Mouse (Mus musculus) kidney, postnatal 0 days (tissue): ENCODE measurements around the gene Kif26b. TPM values are rescaled to one million over a fixed set of nuclear protein-coding genes. Genes with fewer than 3 reads are reported as not detected.

ENCODE experiments used
- ATAC-seq: fragments of 200-750 bp; cut with Nextera tagmentation; replicated peaks from 2 replicates; pipeline ENCODE4 v1.8.0; 2017; ENCODE audit warnings: low read depth, moderate number of reproducible peaks, moderate TSS enrichment, moderate library complexity; ENCODE audit not compliant: low FRiP score
- DNase-seq: peaks from one replicate; pipeline ENCODE4 v3.0.0-alpha.2; 2016; ENCODE audit warnings: low spot score
- H3K27ac ChIP-seq: fragments of 300-500 bp; sonication (generic); 2 replicates; pipeline ENCODE4 v1.5.1; 2014; ENCODE audit warnings: mild to moderate bottlenecking
- H3K27me3 ChIP-seq: fragments of 300-500 bp; sonication (generic); 2 replicates; pipeline ENCODE4 v1.6.1; 2014; ENCODE audit warnings: low read length, mixed read lengths; ENCODE audit not compliant: insufficient read depth
- H3K36me3 ChIP-seq: fragments of 300-500 bp; sonication (generic); 2 replicates; pipeline ENCODE4 v1.6.1; 2014; ENCODE audit warnings: low read length, mixed read lengths; ENCODE audit not compliant: insufficient read depth
- H3K4me1 ChIP-seq: fragments of 300-500 bp; sonication (generic); replicated peaks from 2 replicates; pipeline ENCODE4 v1.6.1; 2014; ENCODE audit warnings: antibody characterized with exemption, low read length, mixed read lengths; ENCODE audit not compliant: insufficient read depth
- H3K4me2 ChIP-seq: fragments of 300-500 bp; sonication (generic); 2 replicates; pipeline ENCODE4 v1.6.1; 2014; ENCODE audit warnings: mild to moderate bottlenecking, low read length, moderate library complexity, mixed read lengths
- H3K4me3 ChIP-seq: fragments of 300-500 bp; sonication (generic); replicated peaks from 2 replicates; pipeline ENCODE4 v1.5.1; 2014; ENCODE audit warnings: low read depth, low read length
- H3K9ac ChIP-seq: fragments of 300-500 bp; sonication (generic); 2 replicates; pipeline ENCODE4 v1.6.1; 2014; ENCODE audit warnings: low read depth, low read length
- H3K9me3 ChIP-seq: fragments of 300-500 bp; sonication (generic); replicated peaks from 2 replicates; pipeline ENCODE4 v1.6.1; 2016; ENCODE audit warnings: low read length, inconsistent platforms, mixed read lengths
- CTCF ChIP-seq: IDR thresholded peaks from 2 replicates; pipeline ENCODE4 v1.5.1; 2016; ENCODE audit warnings: antibody characterized with exemption, low read depth, mild to moderate bottlenecking, moderate library complexity
- WGBS: fragments of 180-500 bp; shearing (Covaris S2); extraction: QIAGEN DNeasy Blood & Tissue Kit; methylation state at CpG from one replicate; pipeline ENCODE4 v1.1.7; 2014; 5-methylcytosine and 5-hydroxymethylcytosine counted together
- polyA plus RNA-seq: library from polyadenylated mRNA; unstranded; fragments of >200 nt; fragmentation: Nextera tagmentation; extraction: Ambion mirVana; gene quantifications from 2 replicates; pipeline ENCODE4 v1.2.1, GENCODE M21; 2015

The Kif26b gene
- polyA plus RNA-seq, 1 experiment from 2014 or later, result 6.4 TPM

DNA sequence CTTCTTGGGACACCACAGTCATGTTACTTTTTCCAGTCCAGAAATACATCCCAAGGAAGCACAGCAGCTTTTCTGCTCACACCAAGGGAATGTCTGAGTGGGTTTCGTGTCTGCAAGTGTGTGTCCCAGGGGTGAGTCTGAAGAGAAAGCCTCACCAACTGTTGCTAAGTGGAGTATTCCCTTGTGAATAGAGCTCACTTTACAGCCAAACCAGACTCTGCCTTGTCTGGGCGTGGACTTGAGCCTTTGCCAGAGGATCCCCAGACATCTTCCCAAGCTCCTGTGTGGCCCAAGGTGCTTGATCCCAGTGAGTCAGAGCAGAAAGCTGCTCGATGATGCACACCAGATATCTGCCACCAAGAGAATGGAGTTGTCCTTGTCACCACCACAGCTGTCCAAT, 48.0 kb downstream of the Kif26b start:
- Histone ChIP-seq H3K27ac (no peak overlapping the region), H3K9me3 (no peaks in the 10 kb centered on the region; the same call in 1 of the 2 replicates), H3K4me2 (no peak overlapping the region), H3K4me1 (no peaks in the 10 kb centered on the region), H3K36me3 (no peaks in the 10 kb centered on the region), H3K27me3 (no peaks in the 10 kb centered on the region), H3K9ac (no peak overlapping the region), H3K4me3 (no peak overlapping the region)
- no peak for TF ChIP-seq CTCF
- ATAC-seq, result no peak
- no peak for DNase-seq
- WGBS, result 86% methylated on average over 3 of the region's 3 CpGs

DNA sequence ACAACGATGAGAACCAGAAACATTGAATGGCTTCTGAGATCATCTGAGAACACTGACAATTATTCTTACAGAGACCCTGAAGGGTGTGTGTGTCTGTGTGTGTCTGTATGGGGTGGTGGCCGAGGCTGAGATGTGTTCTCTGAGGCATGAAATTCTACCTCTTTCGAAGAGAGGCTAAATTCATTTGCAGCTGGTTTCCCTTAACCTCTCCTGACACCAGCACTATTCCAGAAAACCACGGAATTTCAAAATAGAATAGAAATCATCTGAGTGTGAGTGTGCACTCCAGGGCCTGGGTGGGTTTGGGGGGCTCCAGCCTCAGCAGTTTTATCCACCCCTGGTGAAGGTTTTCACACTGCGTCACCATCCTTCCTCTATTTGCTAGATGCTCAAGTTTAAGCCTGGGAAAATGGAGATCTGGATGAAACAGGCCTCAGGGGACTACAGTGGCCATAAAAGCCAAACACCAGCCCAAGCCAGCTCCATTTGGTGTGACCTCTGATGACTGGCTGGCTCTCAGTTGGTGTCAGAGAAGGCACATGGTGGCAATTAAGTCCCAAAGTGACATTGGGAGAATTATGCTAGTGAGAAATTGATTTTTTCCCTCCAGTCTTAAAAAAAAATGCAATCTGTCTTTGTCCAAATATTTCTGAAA, 56.6 kb downstream of the Kif26b start:
- WGBS, result 33% methylated on average over 5 of the region's 5 CpGs
- H3K27ac ChIP-seq, result no peak overlapping the region
- H3K27me3 ChIP-seq, result no peaks in the 10 kb centered on the region
- no peaks in the 10 kb centered on the region for H3K9me3 ChIP-seq
- no peak overlapping the region for H3K4me2 ChIP-seq
- H3K4me3 ChIP-seq, result no peak overlapping the region
- no peak overlapping the region for H3K9ac ChIP-seq
- no peak for ATAC-seq
- no peak for TF ChIP-seq CTCF
- no peaks in the 10 kb centered on the region for H3K36me3 ChIP-seq
- no peak for DNase-seq
- H3K4me1 ChIP-seq, result 0 out of 2 replicates have a peak, but pooled peaks cover 4% of the 10 kb centered on the region

DNA sequence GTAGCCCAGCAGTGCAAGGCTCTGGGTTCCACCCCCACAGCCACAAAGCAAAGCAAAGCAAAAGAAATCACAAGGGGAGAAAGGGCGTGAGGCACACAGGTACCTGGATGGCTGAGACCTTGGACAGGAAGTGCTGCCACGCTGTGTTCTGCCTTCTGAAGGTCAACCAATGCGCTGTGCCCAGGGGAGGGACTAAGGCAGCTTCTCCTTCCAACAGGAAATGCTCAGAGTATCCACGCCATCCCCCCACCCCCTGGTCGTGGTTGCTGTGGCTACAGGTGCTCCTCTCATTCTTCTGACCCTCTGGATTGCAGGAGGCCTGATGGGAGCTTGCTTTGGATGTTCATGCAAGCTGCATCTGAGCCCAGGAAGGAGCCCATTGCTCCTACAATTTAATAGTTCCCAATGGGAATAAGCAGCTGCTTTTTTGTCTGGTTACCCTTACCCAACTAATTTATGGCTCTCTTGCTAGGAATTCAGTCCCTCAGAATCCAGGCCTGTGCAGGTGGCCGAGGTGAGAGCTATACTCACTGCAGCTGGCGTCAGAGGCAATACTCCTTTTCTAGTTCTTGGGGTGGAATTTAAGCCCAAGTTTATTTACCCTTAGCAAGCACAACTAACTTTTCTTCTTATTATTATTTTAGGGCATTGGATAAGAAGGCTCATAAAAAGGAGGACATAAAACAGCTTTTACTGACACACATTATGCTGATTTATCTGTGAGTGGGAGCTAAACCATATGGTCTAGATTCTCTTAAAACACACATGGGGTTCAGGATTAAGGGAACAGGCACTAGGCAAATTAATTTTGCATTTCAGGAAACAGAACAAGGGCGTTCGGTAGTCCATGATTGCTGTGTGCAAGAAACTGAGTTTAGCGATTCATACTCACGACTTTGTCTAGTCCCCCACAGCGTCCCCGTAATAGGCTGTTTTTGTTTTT, 61.6 kb downstream of the Kif26b start:
- H3K9me3 ChIP-seq, result no peaks in the 10 kb centered on the region
- H3K4me1 ChIP-seq, result no peaks in the 10 kb centered on the region
- no peaks in the 10 kb centered on the region for H3K27me3 ChIP-seq
- no peak for TF ChIP-seq CTCF
- no peaks in the 10 kb centered on the region for H3K36me3 ChIP-seq
- ATAC-seq (peak; percentile 75), DNase-seq (peak; percentile 91)
- peak overlapping the region; percentile 57 for H3K27ac ChIP-seq
- H3K4me3 ChIP-seq, result no peak overlapping the region
- peak overlapping the region; percentile 23 for H3K4me2 ChIP-seq
- WGBS, result 30% methylated on average over 13 of the region's 13 CpGs
- H3K9ac ChIP-seq, result no peak overlapping the region

DNA sequence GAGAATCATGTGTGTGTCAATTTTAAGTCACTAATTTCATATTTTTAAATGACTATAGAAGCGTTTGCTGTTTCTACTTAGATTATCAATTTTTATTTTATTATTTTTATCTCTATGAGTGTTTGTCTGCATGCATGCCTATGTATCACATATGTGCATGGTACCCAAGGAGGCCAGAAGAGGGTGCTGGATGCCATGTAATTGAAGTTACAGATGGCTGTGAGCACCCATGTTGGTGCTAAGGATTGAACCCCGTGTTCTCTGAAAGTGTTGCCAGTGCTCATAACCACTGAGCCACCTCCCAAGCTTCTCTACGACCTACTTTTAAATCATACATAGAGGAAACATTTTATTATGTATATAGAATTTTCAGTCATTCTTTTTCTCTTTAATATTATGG, 68.2 kb downstream of the Kif26b start:
- no peaks in the 10 kb centered on the region for H3K36me3 ChIP-seq
- peaks cover 5% of the 10 kb centered on the region; the same call in 1 of the 2 replicates for H3K4me1 ChIP-seq
- H3K27me3 ChIP-seq, result no peaks in the 10 kb centered on the region
- H3K9ac ChIP-seq, result no peak overlapping the region
- ATAC-seq (no peak), DNase-seq (no peak)
- no peaks in the 10 kb centered on the region for H3K9me3 ChIP-seq
- WGBS, result 94% methylated on average over 3 of the region's 3 CpGs
- H3K4me2 ChIP-seq, result no peak overlapping the region
- H3K4me3 ChIP-seq, result no peak overlapping the region
- TF ChIP-seq CTCF, result 0 out of 2 replicates have a peak, but pooled peaks have one; percentile 8
- no peak overlapping the region for H3K27ac ChIP-seq

DNA sequence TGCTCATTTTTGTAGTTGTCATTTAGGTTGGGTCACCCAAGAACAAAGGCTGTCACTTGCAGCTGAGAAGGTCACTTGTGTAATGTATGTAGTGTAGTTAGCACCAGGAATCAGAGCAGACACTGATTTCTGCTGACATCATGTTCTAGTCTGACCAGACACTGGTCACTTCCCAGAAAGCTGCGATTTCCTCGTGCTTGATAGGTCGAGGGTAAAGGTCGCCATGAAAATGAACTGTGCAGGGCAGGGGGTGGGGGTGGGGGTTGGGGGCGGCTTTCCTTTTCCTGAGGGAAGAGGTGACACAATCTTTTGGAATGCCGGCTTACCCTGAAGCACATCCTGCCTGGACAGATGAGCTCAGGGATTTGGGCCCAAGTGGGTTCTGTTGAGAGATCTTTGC, 68.8 kb downstream of the Kif26b start:
- DNase-seq, result no peak
- Histone ChIP-seq H3K4me3 (no peak overlapping the region), H3K36me3 (no peaks in the 10 kb centered on the region), H3K9me3 (no peaks in the 10 kb centered on the region), H3K4me2 (no peak overlapping the region), H3K27ac (no peak overlapping the region), H3K4me1 (peaks cover 5% of the 10 kb centered on the region; the same call in 1 of the 2 replicates), H3K9ac (no peak overlapping the region), H3K27me3 (no peaks in the 10 kb centered on the region)
- no peak for TF ChIP-seq CTCF
- 51% methylated on average over 6 of the region's 6 CpGs for WGBS
- ATAC-seq, result no peak

DNA sequence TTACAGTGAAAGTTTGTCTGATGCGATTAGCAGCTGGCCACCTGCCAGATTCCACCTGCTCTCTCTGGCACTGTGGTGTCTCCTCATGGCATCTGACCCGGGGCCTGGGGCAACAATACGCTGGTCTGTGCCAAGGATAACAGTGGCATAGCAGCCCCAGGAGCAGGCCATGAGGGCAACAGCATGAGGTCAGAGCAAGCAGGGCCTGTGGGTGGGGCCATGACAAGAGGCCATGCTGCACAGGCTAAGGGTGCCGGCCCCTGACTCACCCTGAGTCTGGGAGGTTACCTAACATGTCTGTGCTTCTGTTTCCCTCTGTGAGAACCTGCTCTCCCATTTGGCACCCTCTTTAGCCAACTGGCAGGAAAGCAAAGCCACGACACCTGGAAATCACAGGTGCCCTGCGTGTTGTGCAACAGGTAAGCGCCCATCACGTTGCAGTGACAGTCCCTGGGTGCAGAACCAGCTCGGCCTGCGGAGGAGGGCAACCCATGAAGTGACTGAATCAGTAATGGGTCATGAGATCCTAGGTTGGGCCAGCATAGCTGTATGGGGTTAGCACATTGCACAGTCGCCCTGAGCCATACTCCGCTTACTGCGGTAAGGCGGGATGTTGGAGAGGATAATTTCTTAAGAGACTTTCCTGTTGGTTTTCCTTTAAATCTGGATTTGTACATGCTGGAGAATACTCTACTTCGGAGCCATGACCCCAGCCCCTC, 72.1 kb downstream of the Kif26b start:
- Histone ChIP-seq H3K36me3 (no peaks in the 10 kb centered on the region), H3K9ac (no peak overlapping the region), H3K9me3 (no peaks in the 10 kb centered on the region), H3K27ac (no peak overlapping the region), H3K4me1 (peaks cover 5% of the 10 kb centered on the region; the same call in 1 of the 2 replicates), H3K4me2 (no peak overlapping the region), H3K27me3 (no peaks in the 10 kb centered on the region), H3K4me3 (no peak overlapping the region)
- peak; percentile 68; the same call in 1 of the 2 replicates for ATAC-seq
- WGBS, result 64% methylated on average over 15 of the region's 15 CpGs
- DNase-seq, result no peak
- no peak for TF ChIP-seq CTCF
